Mouse (Mus musculus): ENCODE measurements around the gene Shc1. TPM values are rescaled to one million over a fixed set of nuclear protein-coding genes. Genes with fewer than 3 reads are reported as not detected.

Shc1 gene
- polyA plus RNA-seq, 1 experiment from 2014 or later = 57.5 TPM

- 78% methylated on average over 12 of the region's 12 CpGs for WGBS
- no peak overlapping the region for H3K27ac ChIP-seq
- H3K9ac ChIP-seq = no peak overlapping the region
- H3K4me3 ChIP-seq = no peak overlapping the region
- no peaks in the 10 kb centered on the region for H3K36me3 ChIP-seq
- no peaks in the 10 kb centered on the region for H3K9me3 ChIP-seq
- H3K27me3 ChIP-seq (replicated peaks) = no peaks in the 10 kb centered on the region
- no peak for ATAC-seq (ENCODE audit: low FRiP score, low read depth)
- no peak overlapping the region for H3K4me2 ChIP-seq (replicated peaks)
- H3K4me1 ChIP-seq = no peaks in the 10 kb centered on the region; the same call in 1 of the 2 replicates
Observed at GRCm38 (mm10) chr3:89384331-89385076, 33.7 kb upstream of the Shc1 start.

GRCm38 (mm10) chr3:89385451-89385850, 32.8 kb upstream of the Shc1 start:
- WGBS = 56% methylated on average over 10 of the region's 11 CpGs

GRCm38 (mm10) chr3:89386438-89387420, 31.5 kb upstream of the Shc1 start:
- WGBS = 58% methylated on average over 17 of the region's 17 CpGs
- peaks cover 16% of the 10 kb centered on the region for H3K4me1 ChIP-seq
- no peak for ATAC-seq (ENCODE audit: low FRiP score, low read depth)
- H3K27ac ChIP-seq = no peak overlapping the region
- H3K9ac ChIP-seq = no peak overlapping the region
- H3K9me3 ChIP-seq = no peaks in the 10 kb centered on the region
- H3K27me3 ChIP-seq (replicated peaks) = no peaks in the 10 kb centered on the region; the same call in none of the 2 replicates
- no peak overlapping the region for H3K4me3 ChIP-seq
- H3K4me2 ChIP-seq (replicated peaks) = no peak overlapping the region
- H3K36me3 ChIP-seq = no peaks in the 10 kb centered on the region

More at GRCm38 (mm10) chr3:89385451-89385850, 32.8 kb upstream of the Shc1 start:
- Histone ChIP-seq H3K9ac (no peak overlapping the region), H3K36me3 (no peaks in the 10 kb centered on the region), H3K4me2 (replicated peaks) (no peak overlapping the region), H3K4me1 (peaks cover 3% of the 10 kb centered on the region; the same call in 1 of the 2 replicates), H3K9me3 (no peaks in the 10 kb centered on the region), H3K27me3 (replicated peaks) (no peaks in the 10 kb centered on the region), H3K4me3 (no peak overlapping the region), H3K27ac (no peak overlapping the region)
- ATAC-seq (ENCODE audit: low FRiP score, low read depth) = no peak

GRCm38 (mm10) chr3:89387632-89388031, 30.6 kb upstream of the Shc1 start:
- H3K4me1 ChIP-seq = peaks cover 25% of the 10 kb centered on the region
- H3K27ac ChIP-seq = no peak overlapping the region
- H3K4me2 ChIP-seq (replicated peaks) = no peak overlapping the region; the same call in 1 of the 2 replicates
- no peak for ATAC-seq (ENCODE audit: low FRiP score, low read depth)
- H3K9me3 ChIP-seq = no peaks in the 10 kb centered on the region
- H3K36me3 ChIP-seq = no peaks in the 10 kb centered on the region
- no peak overlapping the region for H3K9ac ChIP-seq
- peaks cover 8% of the 10 kb centered on the region for H3K27me3 ChIP-seq (replicated peaks)
- WGBS = 75% methylated on average over 11 of the region's 11 CpGs
- H3K4me3 ChIP-seq = no peak overlapping the region

- no peak for ATAC-seq (ENCODE audit: low FRiP score, low read depth)
- 76% methylated on average over 11 of the region's 11 CpGs for WGBS
Observed at GRCm38 (mm10) chr3:89388134-89388881, 29.9 kb upstream of the Shc1 start.

GRCm38 (mm10) chr3:89388901-89389740, 29.1 kb upstream of the Shc1 start:
- H3K4me1 ChIP-seq = peaks cover 40% of the 10 kb centered on the region
- H3K27ac ChIP-seq = no peak overlapping the region
- peaks cover 13% of the 10 kb centered on the region for H3K27me3 ChIP-seq (replicated peaks)
- no peak overlapping the region for H3K9ac ChIP-seq
- H3K9me3 ChIP-seq = no peaks in the 10 kb centered on the region
- whole genome bisulfite sequencing = 66% methylated on average over 6 of the region's 6 CpGs
- ATAC-seq (ENCODE audit: low FRiP score, low read depth) = no peak
- H3K4me3 ChIP-seq = no peak overlapping the region
- no peaks in the 10 kb centered on the region for H3K36me3 ChIP-seq
- no peak overlapping the region for H3K4me2 ChIP-seq (replicated peaks)

More at GRCm38 (mm10) chr3:89388134-89388881, 29.9 kb upstream of the Shc1 start:
- no peak overlapping the region for H3K9ac ChIP-seq
- H3K4me3 ChIP-seq = no peak overlapping the region
- H3K36me3 ChIP-seq = no peaks in the 10 kb centered on the region
- peaks cover 32% of the 10 kb centered on the region for H3K4me1 ChIP-seq
- no peak overlapping the region for H3K27ac ChIP-seq
- no peaks in the 10 kb centered on the region for H3K9me3 ChIP-seq
- H3K27me3 ChIP-seq (replicated peaks) = peaks cover 13% of the 10 kb centered on the region
- H3K4me2 ChIP-seq (replicated peaks) = no peak overlapping the region; the same call in 1 of the 2 replicates

- no peak overlapping the region for H3K9ac ChIP-seq
- peaks cover 50% of the 10 kb centered on the region for H3K4me1 ChIP-seq
- no peak overlapping the region for H3K4me3 ChIP-seq
- H3K27ac ChIP-seq = no peak overlapping the region
- 57% methylated on average over 5 of the region's 5 CpGs for WGBS
- no peak overlapping the region for H3K4me2 ChIP-seq (replicated peaks)
- ATAC-seq (ENCODE audit: low FRiP score, low read depth) = no peak
- H3K9me3 ChIP-seq = no peaks in the 10 kb centered on the region
- no peaks in the 10 kb centered on the region for H3K36me3 ChIP-seq
- H3K27me3 ChIP-seq (replicated peaks) = peaks cover 13% of the 10 kb centered on the region
Observed at GRCm38 (mm10) chr3:89390111-89390515, 28.1 kb upstream of the Shc1 start.

- peaks cover 19% of the 10 kb centered on the region for H3K27me3 ChIP-seq (replicated peaks)
- WGBS = 15% methylated on average over 19 of the region's 19 CpGs
Observed at GRCm38 (mm10) chr3:89390699-89391662, 27.3 kb upstream of the Shc1 start.

GRCm38 (mm10) chr3:89391663-89392511, 26.4 kb upstream of the Shc1 start:
- no peak overlapping the region for H3K27ac ChIP-seq
- no peaks in the 10 kb centered on the region for H3K9me3 ChIP-seq
- H3K4me1 ChIP-seq = peaks cover 60% of the 10 kb centered on the region
- peak overlapping the region; percentile 100 for H3K4me2 ChIP-seq (replicated peaks)
- 1% methylated on average over 56 of the region's 56 CpGs for WGBS
- no peaks in the 10 kb centered on the region for H3K36me3 ChIP-seq
- peaks cover 22% of the 10 kb centered on the region for H3K27me3 ChIP-seq (replicated peaks)
- ATAC-seq (ENCODE audit: low FRiP score, low read depth) = no peak
- peak overlapping the region; percentile 69 for H3K9ac ChIP-seq
- H3K4me3 ChIP-seq = peak overlapping the region; percentile 50

More at GRCm38 (mm10) chr3:89390699-89391662, 27.3 kb upstream of the Shc1 start:
- no peak overlapping the region for H3K27ac ChIP-seq
- H3K9me3 ChIP-seq = no peaks in the 10 kb centered on the region
- peak overlapping the region; percentile 100 for H3K4me2 ChIP-seq (replicated peaks)
- ATAC-seq (ENCODE audit: low FRiP score, low read depth) = no peak
- peaks cover 57% of the 10 kb centered on the region for H3K4me1 ChIP-seq
- H3K9ac ChIP-seq = peak overlapping the region; percentile 69
- H3K36me3 ChIP-seq = no peaks in the 10 kb centered on the region
- H3K4me3 ChIP-seq = peak overlapping the region; percentile 50
